Mouse (Mus musculus) hindbrain, embryonic 15.5 days (tissue): ENCODE data around the gene Avpr1a. TPM values are rescaled to one million over a fixed set of nuclear protein-coding genes. Genes with fewer than 3 reads are reported as not detected.

Source experiments
- ATAC-seq: fragments of 200-750 bp; cut with Nextera tagmentation; 2 replicates; pipeline ENCODE4 v1.8.0; 2017; ENCODE audit warnings: low read depth, moderate number of reproducible peaks, moderate TSS enrichment; ENCODE audit not compliant: low FRiP score
- H3K27ac ChIP-seq: fragments of 300-500 bp; sonication (generic); replicated peaks from 2 replicates; pipeline ENCODE4 v1.5.1; 2015; ENCODE audit warnings: mild to moderate bottlenecking, inconsistent platforms
- H3K27me3 ChIP-seq: fragments of 300-500 bp; sonication (generic); 2 replicates; pipeline ENCODE4 v1.6.1; 2015; ENCODE audit warnings: control low read depth, inconsistent platforms
- H3K36me3 ChIP-seq: fragments of 300-500 bp; sonication (generic); 2 replicates; pipeline ENCODE4 v1.6.1; 2015; ENCODE audit warnings: control low read depth, inconsistent platforms
- H3K4me1 ChIP-seq: fragments of 300-500 bp; sonication (generic); replicated peaks from 2 replicates; pipeline ENCODE4 v1.6.1; 2015; ENCODE audit warnings: control low read depth, inconsistent platforms
- H3K4me2 ChIP-seq: fragments of 300-500 bp; sonication (generic); 2 replicates; pipeline ENCODE4 v1.6.1; 2015; ENCODE audit warnings: moderate library complexity, mild to moderate bottlenecking, inconsistent platforms
- H3K4me3 ChIP-seq: fragments of 300-500 bp; sonication (generic); 2 replicates; pipeline ENCODE4 v1.5.1; 2015; ENCODE audit warnings: mild to moderate bottlenecking, inconsistent platforms
- H3K9ac ChIP-seq: fragments of 300-500 bp; sonication (generic); 2 replicates; pipeline ENCODE4 v1.6.1; 2015; ENCODE audit warnings: inconsistent platforms
- H3K9me3 ChIP-seq: fragments of 300-500 bp; sonication (generic); 2 replicates; pipeline ENCODE4 v1.6.1; 2016; ENCODE audit warnings: control low read depth, inconsistent platforms
- WGBS: fragments of 180-500 bp; shearing (Covaris S2); methylation state at CpG from one replicate; pipeline ENCODE4 v1.1.7; 2015; 5-methylcytosine and 5-hydroxymethylcytosine counted together
- polyA plus RNA-seq: library from polyadenylated mRNA; unstranded; fragments of >200 nt; fragmentation: Nextera tagmentation; extraction: Ambion mirVana; gene quantifications from 2 replicates; pipeline ENCODE4 v1.2.1, GENCODE M21; 2015

Avpr1a gene
- 2.9 and 3.2 TPM in 2 replicates for polyA plus RNA-seq

DNA sequence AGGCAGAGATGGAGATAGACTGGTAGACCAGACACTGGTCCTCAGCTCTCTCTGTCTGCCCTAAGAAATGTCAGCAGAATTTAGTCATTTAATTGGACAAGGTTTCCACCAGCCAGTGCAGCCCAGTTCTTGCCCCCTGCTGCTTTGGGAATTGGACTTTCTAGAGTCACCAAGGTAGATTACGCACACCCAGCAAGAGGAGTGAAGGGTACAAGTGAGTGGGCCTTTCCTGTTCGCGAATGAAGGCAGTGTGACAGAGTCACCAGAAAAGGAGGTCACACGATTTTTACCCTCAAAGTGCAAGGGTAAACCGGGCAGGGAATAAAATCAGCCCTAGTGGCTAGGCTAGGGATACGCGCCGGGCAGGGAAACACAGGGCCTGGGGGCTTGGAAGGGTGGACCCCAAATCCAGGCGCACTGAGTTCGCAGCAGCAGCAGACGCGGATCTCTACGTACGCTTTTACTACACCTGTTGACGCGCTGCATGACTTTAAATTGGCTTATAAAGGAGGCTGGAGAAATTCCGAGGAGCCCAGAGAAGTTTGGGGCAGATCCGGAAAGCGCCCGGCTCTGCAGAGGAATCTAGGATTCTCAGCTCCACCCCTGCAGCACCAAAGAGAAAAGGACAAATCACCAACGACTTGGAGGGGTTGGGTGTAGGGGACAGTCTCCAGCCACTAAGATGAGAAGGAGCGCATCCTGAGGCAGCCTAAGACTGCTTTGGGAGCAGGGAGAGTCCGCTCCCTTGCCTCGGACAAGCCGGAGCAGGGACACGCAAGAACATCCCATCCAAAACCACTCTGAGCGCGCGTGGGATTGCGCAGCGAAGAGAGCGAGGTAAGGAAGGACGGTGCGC is at the start of gene Avpr1a:
Gene Avpr1a (plus strand): TSS at position 639 of the 856 bp plus-strand sequence.
- peak; percentile 42 for ATAC-seq
- Histone ChIP-seq H3K27me3 (peaks cover 29% of the 10 kb centered on the region), H3K4me1 (peaks cover 19% of the 10 kb centered on the region), H3K4me3 (peak within 1 kb of the TSS; percentile 56), H3K27ac (no peak within 1 kb of the TSS), H3K9ac (peak within 1 kb of the TSS; percentile 42), H3K36me3 (no peaks in the 10 kb centered on the region), H3K4me2 (peak within 1 kb of the TSS; percentile 88), H3K9me3 (no peaks in the 10 kb centered on the region)
- 4% methylated on average over 34 of the region's 34 CpGs for WGBS

DNA sequence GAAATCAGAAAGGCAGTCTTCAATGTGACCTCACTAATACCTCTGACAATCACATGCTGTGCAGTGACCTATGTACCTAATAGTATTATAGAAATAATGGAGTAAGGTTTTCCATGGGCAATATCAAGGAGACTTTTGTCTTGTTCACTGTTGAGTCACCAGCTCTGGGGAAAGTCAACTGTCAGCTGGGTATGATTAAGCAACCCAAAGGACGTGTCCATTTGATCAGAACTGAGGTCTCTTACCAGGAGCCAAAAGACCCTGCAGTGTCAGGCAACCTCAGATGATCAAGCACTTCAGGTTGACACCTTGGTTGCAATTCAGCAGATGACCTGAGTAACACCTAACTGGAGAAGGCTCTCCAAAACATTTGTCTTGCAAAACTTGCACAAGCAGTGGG is 46.0 kb upstream of the Avpr1a start:
- WGBS, result 71% methylated on average over 1 of the region's 1 CpGs
- no peak for ATAC-seq

DNA sequence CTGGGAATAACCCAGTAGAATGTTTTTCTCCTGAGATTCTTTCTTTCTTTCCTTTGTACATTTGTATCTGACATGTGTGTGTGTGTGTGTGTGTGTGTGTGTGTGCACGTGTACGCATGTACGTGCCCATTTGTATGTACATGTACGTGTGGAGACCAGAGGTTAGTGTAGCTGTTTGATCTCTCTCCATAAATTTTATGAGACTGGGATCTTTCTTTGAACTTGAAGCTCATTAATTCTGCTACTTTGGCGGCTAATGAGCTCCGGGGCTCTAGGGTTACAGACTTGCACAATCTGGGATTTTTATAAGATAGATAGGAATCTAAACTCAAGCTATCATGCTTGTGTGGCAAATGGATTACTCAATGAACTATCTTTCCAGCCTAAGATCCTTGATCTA is 42.0 kb upstream of the Avpr1a start:
- Histone ChIP-seq H3K9ac (no peak overlapping the region), H3K27ac (no peak overlapping the region), H3K4me3 (no peak overlapping the region), H3K27me3 (no peaks in the 10 kb centered on the region), H3K9me3 (no peaks in the 10 kb centered on the region), H3K4me2 (no peak overlapping the region), H3K4me1 (no peaks in the 10 kb centered on the region), H3K36me3 (no peaks in the 10 kb centered on the region)
- WGBS, result 86% methylated on average over 6 of the region's 6 CpGs
- ATAC-seq, result no peak

More for the DNA sequence above, 46.0 kb upstream of the Avpr1a start:
- no peak overlapping the region for H3K4me2 ChIP-seq
- no peaks in the 10 kb centered on the region for H3K27me3 ChIP-seq
- H3K27ac ChIP-seq, result no peak overlapping the region
- H3K36me3 ChIP-seq, result no peaks in the 10 kb centered on the region
- no peaks in the 10 kb centered on the region for H3K4me1 ChIP-seq
- no peak overlapping the region for H3K4me3 ChIP-seq
- no peak overlapping the region for H3K9ac ChIP-seq
- no peaks in the 10 kb centered on the region for H3K9me3 ChIP-seq

DNA sequence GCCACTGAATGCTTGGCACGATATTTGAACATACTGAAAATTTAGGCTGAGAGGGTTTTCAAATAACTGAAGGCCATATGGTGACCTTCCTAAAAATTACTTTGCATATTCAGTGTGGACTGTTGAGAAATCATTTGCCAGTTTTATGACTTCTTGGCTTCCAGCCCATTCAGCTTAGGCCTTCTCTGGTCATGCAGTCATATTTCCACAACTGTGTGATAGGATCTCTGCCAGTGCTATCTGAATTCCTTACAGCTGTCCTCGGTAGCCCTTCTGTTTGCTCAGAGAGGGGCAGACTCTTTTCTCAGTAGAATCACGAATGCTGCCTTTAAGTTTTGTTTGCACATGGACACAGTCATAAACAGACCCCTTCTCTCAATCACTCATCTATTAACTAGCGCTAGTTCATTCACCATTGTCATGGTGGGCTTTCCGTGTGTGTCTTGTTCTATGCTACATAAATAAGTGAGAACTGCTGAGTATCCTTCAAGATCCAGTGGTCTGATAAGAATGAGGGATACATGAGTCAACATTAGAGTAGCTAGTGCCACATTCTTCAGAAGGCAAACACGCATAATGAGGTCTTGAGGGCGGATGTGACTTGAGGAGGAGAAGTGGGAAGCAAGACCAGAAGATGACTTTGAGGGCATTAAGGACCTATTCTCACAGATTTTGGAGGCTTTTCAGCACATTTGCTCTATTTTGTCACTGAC is 39.4 kb upstream of the Avpr1a start:
- no peak for ATAC-seq
- no peak overlapping the region for H3K27ac ChIP-seq
- no peak overlapping the region for H3K9ac ChIP-seq
- no peaks in the 10 kb centered on the region for H3K36me3 ChIP-seq
- H3K4me3 ChIP-seq, result no peak overlapping the region
- no peaks in the 10 kb centered on the region for H3K4me1 ChIP-seq
- H3K27me3 ChIP-seq, result no peaks in the 10 kb centered on the region
- no peak overlapping the region for H3K4me2 ChIP-seq
- H3K9me3 ChIP-seq, result no peaks in the 10 kb centered on the region
- WGBS, result 87% methylated on average over 7 of the region's 7 CpGs

DNA sequence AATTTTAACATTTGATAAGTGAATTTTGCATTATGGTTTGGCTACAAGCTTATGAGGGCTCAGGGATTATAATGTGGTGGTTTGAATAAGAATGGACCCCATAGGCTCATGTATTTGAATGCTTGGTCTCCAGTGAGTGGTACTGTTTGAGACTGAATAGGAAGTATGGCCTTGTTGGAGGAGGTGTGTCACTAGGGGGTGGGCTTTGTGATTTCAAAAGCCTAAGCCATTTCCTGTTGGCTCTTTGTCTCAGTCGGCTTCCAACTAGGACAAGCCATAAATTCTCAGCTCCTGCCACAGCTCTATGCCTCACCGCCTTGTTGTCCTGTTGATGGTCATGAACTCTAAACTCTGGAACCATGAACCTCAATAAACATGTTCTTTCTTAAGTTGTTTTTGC is 37.5 kb upstream of the Avpr1a start:
- ATAC-seq, result no peak
- Histone ChIP-seq H3K4me1 (no peaks in the 10 kb centered on the region), H3K27me3 (no peaks in the 10 kb centered on the region), H3K9ac (no peak overlapping the region), H3K36me3 (no peaks in the 10 kb centered on the region), H3K4me2 (no peak overlapping the region), H3K9me3 (no peaks in the 10 kb centered on the region), H3K27ac (no peak overlapping the region), H3K4me3 (no peak overlapping the region)
- 35% methylated on average over 2 of the region's 2 CpGs for WGBS

DNA sequence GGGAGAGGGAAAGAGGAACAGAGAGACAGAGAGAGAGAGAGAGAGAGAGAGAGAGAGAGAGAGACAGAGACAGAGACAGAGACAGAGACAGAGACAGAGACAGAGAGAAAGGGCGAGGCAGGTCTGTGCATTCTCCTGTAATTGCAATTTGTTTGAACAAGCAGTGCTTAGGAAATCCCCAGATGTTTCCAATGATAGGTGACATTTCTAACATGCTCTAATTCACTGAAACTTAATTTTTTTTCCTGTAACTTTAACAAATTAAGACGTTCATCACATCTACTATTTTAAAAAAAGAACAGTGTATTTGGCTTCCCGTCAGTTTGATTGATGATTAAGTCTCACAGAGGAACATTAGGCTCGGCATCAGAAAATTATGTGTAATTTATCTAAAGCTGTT is 15.6 kb upstream of the Avpr1a start:
- no peak overlapping the region for H3K9ac ChIP-seq
- no peak overlapping the region for H3K4me2 ChIP-seq
- no peak for ATAC-seq
- H3K4me3 ChIP-seq, result no peak overlapping the region
- no peak overlapping the region for H3K27ac ChIP-seq
- no peaks in the 10 kb centered on the region for H3K36me3 ChIP-seq
- WGBS, result 65% methylated on average over 4 of the region's 4 CpGs
- H3K27me3 ChIP-seq, result no peaks in the 10 kb centered on the region
- 0 out of 2 replicates have a peak, but pooled peaks cover 2% of the 10 kb centered on the region for H3K4me1 ChIP-seq
- H3K9me3 ChIP-seq, result no peaks in the 10 kb centered on the region

DNA sequence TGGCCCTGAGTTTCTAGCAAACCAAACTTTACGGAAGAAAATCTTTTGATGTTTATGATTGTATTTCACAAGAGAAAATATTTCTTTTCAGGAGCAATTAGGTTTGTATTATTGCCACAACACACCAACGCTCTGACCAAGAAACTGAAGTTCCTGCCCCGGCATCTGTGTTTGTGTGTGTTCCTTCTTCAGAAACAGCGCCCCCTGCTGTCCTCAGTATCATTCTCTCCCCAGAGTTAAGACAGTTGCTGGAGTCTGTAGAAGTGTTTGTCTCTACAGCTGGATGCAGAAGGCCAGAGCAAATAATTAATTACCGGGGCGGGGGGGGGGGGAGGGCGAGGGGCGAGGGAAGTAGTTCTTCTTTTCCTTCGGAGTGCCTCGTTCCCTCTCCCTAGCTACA is 1.0 kb upstream of the Avpr1a start:
- Histone ChIP-seq H3K4me2 (no peak overlapping the region; the same call in 1 of the 2 replicates), H3K4me3 (no peak overlapping the region), H3K9ac (no peak overlapping the region), H3K36me3 (no peaks in the 10 kb centered on the region), H3K27me3 (peaks cover 29% of the 10 kb centered on the region), H3K27ac (no peak overlapping the region), H3K9me3 (no peaks in the 10 kb centered on the region), H3K4me1 (peaks cover 19% of the 10 kb centered on the region)
- WGBS, result 34% methylated on average over 8 of the region's 10 CpGs
- 0 out of 2 replicates have a peak, but pooled peaks have one; percentile 68 for ATAC-seq

DNA sequence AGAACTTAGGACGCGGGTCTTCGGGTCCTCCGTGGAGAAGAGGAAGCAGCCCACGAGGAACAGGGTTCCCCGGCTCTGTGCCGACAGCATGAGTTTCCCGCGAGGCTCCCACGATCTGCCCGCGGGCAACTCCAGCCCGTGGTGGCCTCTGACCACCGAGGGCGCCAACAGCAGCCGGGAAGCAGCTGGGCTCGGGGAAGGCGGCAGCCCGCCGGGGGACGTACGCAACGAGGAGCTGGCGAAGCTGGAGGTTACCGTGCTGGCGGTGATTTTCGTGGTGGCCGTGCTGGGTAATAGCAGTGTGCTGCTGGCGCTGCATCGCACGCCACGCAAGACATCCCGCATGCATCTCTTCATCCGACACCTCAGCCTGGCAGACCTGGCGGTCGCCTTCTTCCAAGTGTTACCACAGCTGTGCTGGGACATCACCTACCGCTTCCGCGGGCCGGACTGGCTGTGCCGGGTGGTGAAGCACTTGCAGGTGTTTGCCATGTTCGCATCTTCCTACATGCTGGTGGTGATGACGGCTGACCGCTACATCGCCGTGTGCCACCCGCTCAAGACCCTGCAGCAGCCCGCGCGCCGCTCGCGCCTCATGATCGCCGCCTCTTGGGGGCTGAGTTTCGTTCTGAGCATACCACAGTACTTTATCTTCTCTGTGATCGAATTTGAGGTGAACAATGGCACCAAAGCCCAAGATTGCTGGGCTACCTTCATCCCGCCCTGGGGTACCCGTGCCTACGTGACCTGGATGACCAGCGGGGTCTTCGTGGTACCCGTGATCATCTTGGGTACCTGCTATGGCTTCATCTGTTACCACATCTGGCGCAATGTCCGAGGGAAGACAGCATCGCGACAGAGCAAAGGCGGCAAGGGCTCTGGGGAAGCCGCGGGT is 665 bp downstream of the Avpr1a start:
- WGBS, result under 1% methylated on average over 70 of the region's 70 CpGs
- H3K27ac ChIP-seq, result no peak overlapping the region
- peak overlapping the region; percentile 88 for H3K4me2 ChIP-seq
- no peaks in the 10 kb centered on the region for H3K9me3 ChIP-seq
- H3K4me3 ChIP-seq, result peak overlapping the region; percentile 56
- H3K36me3 ChIP-seq, result no peaks in the 10 kb centered on the region
- H3K27me3 ChIP-seq, result peaks cover 29% of the 10 kb centered on the region
- ATAC-seq, result peak; percentile 77
- H3K4me1 ChIP-seq, result peaks cover 19% of the 10 kb centered on the region
- peak overlapping the region; percentile 42 for H3K9ac ChIP-seq

DNA sequence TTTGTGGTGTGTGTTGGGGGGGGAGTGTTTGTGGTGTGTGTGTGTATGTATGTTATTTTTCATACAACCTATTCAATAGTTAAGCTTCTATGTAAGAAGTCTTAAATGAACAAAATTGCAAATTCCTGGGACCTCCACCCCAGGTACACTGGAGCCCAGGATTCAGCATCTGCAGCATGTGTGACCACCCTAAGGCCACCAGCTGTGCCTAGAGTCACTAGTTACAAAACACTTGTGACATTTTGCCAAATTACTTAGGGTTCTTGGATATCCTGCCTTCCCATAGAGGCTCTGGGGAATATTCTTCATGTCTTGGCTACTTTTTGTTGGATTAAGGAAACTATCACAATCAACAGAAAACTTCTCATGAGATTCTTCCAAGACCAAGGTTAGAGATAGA is 1.6 kb downstream of the Avpr1a start:
- no peaks in the 10 kb centered on the region for H3K9me3 ChIP-seq
- no peak overlapping the region for H3K27ac ChIP-seq
- no peak for ATAC-seq
- no peak overlapping the region for H3K9ac ChIP-seq
- H3K4me3 ChIP-seq, result peak overlapping the region; percentile 56
- H3K36me3 ChIP-seq, result no peaks in the 10 kb centered on the region
- H3K4me2 ChIP-seq, result peak overlapping the region; percentile 88
- peaks cover 19% of the 10 kb centered on the region for H3K4me1 ChIP-seq
- H3K27me3 ChIP-seq, result peaks cover 29% of the 10 kb centered on the region

DNA sequence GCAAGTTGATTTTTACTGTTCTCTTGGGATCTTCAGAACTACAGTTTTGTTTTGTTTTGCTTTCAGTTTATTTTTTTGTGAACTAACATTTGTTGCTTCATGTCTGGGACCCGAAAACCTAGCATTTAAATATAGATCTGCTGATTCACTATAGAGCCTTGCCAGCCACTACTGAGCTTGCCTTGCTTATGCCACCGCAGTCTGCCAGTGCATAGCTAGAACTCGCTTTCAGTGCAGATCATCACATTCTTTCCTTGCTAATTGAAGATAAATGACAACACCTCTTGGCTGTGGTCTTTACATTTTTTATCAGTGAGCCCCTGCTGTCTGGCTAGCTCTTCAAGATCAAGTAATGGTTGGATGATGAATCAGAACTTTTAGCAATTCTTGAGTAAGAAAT is 5.2 kb downstream of the Avpr1a start:
- Histone ChIP-seq H3K27me3 (peaks cover 17% of the 10 kb centered on the region), H3K9ac (no peak overlapping the region), H3K4me2 (no peak overlapping the region), H3K36me3 (no peaks in the 10 kb centered on the region), H3K4me1 (peaks cover 11% of the 10 kb centered on the region), H3K27ac (no peak overlapping the region), H3K9me3 (no peaks in the 10 kb centered on the region), H3K4me3 (no peak overlapping the region)
- ATAC-seq, result no peak
- WGBS, result 80% methylated on average over 3 of the region's 3 CpGs

DNA sequence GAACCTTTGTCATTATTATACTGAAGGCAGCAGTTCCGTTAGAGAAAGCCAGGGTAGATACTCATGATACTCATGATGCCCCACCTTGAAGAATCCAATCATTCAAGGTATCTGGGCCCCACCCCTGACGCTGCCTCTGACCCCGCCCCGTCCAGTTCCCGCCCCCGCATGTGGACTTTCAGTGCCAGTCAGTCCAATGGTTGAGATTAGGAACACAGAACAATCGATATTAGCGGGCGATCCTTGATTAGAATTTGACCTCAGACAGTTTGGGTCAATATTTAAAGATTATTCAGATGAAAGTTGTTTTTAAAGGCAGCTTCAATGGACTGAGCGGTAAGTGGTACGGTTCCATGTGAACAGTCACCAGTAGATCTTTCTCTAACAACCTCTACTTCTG is 7.5 kb downstream of the Avpr1a start:
- Histone ChIP-seq H3K4me2 (no peak overlapping the region), H3K27ac (no peak overlapping the region), H3K4me1 (no peaks in the 10 kb centered on the region), H3K9ac (no peak overlapping the region), H3K27me3 (peaks cover 3% of the 10 kb centered on the region; the same call in 1 of the 2 replicates), H3K36me3 (no peaks in the 10 kb centered on the region), H3K4me3 (no peak overlapping the region), H3K9me3 (no peaks in the 10 kb centered on the region)
- WGBS, result 92% methylated on average over 11 of the region's 11 CpGs
- ATAC-seq, result no peak
